Mouse (Mus musculus) spleen, adult 18-20 months (tissue): Measurements from ENCODE around the gene Tbc1d2.
"Not testable (repeated sequence)": the region's sequence is repeated elsewhere in the genome, so short reads cannot be mapped to it uniquely, and the experiment has no call there.

Experiments used
- DNase-seq, 2 experiments: peaks; one replicate each; pipeline ENCODE4 v3.0.0; 2022; ENCODE audit warnings: mixed read lengths in 2 of 2

The Tbc1d2 gene

DNA sequence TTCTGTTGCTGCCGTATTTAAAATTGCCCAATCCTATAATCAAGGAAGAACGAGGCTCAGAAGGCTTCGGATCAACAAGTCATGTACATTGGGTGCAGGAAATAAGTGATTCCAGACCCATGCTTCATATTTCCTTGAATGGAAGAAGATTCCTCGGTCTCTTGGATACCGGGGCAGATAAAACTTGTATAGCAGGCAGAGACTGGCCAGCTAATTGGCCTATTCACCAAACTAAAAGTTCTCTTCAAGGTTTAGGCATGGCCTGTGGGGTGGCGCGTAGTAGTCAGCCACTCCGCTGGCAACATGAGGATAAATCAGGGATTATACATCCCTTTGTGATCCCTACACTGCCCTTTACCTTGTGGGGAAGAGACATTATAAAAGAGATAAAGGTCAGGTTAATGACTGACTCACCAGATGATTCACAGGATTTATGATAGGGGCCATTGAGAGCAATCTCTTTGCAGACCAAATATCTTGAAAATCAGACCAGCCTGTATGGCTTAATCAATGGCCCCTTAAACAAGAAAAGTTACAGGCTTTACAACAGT lies 71.1 kb downstream of the Tbc1d2 start:
- not testable (repeated sequence) for DNase-seq

- no peak for DNase-seq
Observed at GRCm38 (mm10) chr4:46578228-46578627, 71.8 kb downstream of the Tbc1d2 start.

GRCm38 (mm10) chr4:46575509-46576284 lies 74.3 kb downstream of the Tbc1d2 start:
- DNase-seq, result not testable (repeated sequence)

DNA sequence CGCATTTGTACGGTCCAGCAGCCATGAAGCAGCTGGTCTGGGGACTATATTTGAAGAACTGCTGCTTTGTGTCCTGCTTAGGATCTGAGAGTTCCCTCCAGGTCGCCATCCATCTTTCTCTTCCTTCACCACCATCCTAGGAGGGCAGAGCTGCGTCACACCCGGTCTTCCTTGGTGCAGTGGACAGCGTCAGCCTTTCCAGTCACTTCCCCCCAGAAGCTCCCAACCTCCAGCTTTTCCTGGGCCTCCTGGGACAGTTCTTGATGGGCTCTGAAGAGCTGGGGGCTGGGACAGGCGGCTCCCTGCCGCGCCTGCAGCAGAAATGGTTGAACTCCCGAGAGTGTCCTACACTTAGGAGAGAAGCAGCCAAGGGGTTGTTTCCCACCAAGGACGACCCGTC lies 75.2 kb downstream of the Tbc1d2 start:
- no peak for DNase-seq

DNA sequence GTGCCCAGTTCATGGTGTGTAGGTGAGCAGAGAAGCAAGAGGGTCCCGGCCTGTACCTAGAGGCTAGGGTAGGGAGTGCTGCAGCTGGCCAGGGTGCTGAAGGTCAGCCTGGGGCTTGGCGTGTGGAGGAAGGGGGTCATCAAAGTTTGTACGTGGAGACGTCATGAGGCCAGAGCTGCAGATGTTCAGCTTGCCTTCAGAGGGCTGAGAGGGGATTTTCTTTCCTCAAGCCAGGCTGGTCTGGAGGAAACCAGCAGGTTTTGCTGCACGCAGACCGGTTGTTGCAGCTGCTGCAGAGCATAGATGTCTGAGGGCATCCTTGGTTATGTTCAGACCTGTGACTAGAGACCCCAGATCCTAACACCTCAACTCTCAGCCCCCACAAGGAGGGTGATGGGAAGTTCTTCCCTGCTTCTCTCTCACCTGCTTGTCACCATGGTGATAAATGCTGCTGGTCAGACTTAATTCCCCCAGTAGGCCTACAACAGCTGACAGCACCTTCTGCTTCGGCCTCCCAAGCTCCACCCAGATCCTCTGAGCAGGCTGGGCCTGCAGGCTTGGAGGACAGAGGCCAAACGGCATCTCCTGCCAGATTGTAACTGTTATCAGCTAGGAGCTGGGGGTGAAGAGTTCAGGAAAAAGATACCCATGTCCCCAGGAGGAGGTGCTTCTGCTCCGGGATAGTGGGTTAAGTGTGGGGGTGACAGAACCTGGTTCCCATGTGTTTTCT lies 75.8 kb downstream of the Tbc1d2 start:
- no peak for DNase-seq

GRCm38 (mm10) chr4:46572616-46573015 lies 77.4 kb downstream of the Tbc1d2 start:
- no peak for DNase-seq

- DNase-seq, result no peak
Observed at GRCm38 (mm10) chr4:46571744-46572143, 78.3 kb downstream of the Tbc1d2 start.

- DNase-seq, result no peak
Observed at GRCm38 (mm10) chr4:46569671-46570070, 80.3 kb downstream of the Tbc1d2 start.

- DNase-seq, result no peak
Observed at GRCm38 (mm10) chr4:46568169-46568568, 81.8 kb downstream of the Tbc1d2 start.

DNA sequence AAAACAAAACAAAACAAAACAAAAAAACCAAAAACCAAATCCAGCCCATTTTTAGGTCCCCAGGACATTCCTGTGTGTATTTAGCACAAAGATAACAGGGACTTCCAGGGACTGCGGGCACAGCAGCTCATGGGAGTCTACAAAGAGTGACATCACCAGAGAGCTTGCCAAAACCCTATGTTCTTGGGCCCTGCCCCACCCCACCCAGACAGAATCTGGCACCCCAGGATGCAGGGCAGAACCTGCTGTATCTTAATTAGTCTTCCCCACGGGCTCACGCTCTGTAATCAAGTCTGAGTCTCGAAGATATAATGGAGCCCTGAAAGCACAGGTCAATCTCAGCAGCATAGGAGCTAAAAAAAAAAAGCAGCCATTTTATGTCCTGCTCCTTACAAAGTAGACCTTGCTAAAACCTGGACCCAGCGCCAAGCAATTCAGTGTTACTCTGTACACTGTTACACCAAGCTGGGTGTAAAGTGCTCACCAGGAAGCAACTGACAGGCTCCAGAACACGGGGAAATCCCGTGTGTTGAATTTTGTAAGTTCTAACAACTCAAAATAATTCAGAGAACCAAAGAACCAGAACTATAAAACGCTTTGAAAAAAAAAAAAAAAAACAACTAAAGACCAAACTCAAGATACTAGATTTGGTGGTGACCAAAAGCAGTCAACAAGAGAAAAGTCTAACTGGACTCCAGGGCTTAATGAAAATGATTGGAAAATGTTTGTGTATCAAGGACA lies 82.9 kb downstream of the Tbc1d2 start:
- DNase-seq, result no peak

- DNase-seq, result no peak
Observed at GRCm38 (mm10) chr4:46565393-46565955, 84.5 kb downstream of the Tbc1d2 start.

GRCm38 (mm10) chr4:46564247-46564646 lies 85.8 kb downstream of the Tbc1d2 start:
- no peak for DNase-seq

- peak; percentile 47 to 49 for DNase-seq
Observed at GRCm38 (mm10) chr4:46563847-46564246, 86.2 kb downstream of the Tbc1d2 start.

- DNase-seq, result no peak
Observed at GRCm38 (mm10) chr4:46562841-46563240, 87.2 kb downstream of the Tbc1d2 start.

DNA sequence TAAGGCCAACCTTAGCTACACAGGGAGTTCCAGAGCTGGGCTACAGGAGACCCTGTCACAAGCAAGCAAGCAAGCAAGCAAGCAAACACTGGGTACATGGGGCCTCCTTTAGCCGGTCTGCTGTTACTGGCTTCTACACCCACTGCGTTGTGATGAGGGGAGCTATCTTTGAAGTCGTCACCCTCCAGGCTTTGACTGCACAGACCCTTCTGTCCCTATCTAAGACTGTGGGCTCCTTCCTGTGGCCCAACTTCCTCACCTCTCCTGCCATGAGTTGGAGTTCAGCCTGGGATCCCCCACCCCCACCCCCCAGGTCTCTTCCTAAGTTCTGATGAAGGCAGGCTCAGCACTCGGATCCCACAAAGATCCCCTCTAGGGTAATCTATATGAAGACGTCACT lies 88.0 kb downstream of the Tbc1d2 start:
- no peak for DNase-seq

DNA sequence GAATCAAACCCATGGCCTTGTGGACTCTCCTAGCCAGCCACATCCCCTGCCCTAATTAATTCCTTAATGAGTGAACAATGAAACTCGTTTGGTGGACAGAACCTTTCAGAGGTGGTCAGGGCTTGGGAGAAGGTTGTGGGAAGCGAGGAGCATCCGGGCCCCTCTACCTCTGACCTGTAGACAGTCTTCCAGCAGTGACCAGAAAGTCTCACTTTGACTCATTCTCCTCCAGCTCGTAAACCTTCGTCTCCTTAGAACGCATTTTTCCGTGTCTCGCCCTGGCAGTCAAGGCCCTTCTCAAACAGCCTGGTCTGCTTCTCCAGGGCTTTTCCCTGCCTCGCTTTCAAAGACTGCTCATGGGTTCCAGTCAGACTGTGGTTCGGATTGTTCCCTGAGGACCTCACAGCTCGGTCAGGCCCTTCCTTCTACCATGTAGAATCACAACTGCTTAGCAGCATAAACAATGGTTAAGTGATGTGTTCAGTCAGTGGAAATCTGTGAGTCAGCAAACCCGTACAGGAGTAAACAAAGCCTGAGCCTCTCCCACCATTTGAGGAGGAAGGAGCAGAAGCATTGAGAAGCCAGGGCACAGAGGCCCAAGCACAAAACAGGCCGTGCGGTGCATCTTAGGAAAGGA lies 89.8 kb downstream of the Tbc1d2 start:
- DNase-seq, result no peak

GRCm38 (mm10) chr4:46558672-46559667 lies 91.0 kb downstream of the Tbc1d2 start:
- no peak for DNase-seq

DNA sequence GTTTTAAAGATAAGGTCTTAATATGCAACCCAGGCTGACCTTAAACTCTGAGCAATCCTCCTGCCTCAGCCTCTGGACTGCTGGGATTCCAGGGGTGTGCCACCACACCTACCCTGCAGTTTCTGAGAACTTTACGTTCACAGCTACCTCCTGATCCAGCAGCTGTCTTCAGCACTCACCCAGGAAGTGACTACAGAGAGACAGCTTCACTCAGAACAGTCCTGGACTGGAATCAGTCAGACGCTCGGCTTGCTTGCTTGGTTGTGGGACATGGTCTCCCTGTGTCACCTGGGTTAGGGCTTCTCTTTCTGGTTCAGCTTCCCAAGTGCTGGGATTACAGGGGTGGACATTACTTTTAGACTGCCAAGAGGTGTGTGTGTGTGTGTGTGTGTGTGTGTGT lies 93.1 kb downstream of the Tbc1d2 start:
- no peak for DNase-seq

DNA sequence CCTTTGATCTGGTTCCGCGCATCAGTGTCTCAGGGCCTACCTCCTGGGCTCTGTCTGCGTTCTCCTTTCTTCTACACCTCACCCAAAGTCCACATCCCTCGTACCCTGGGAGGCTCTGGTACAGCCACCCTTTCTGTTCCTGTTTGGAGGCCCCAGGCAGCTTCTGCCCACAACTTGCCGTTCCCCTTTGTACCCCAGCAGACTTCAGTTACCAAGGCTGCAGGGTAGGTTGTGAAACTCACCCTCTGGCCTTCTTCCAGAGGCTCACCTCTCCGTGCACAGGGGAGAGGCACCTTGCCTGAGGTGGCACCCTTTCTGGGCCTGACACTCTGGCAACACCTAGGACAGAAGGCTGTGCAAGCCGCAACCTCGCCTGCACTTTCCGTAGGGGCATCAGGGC lies 94.2 kb downstream of the Tbc1d2 start:
- no peak for DNase-seq
